Mouse (Mus musculus) cerebellum, postnatal 25 days (tissue): ENCODE measurements around the gene Wdr62.

ENCODE experiments used
- DNase-seq, 2 experiments: peaks; one replicate each; pipeline ENCODE4 v3.0.0; 2021; ENCODE audit warnings: mixed read lengths in 2 of 2

Gene Wdr62

GRCm38 (mm10) chr7:30279951-30280669 lies at the start of gene Wdr62, which contains the start of gene Thap8:
Gene Wdr62, minus strand, starts transcription at chr7:30280419.
Gene Thap8, plus strand, starts transcription at chr7:30280094.
- peak; percentile 91 to 94 for DNase-seq

GRCm38 (mm10) chr7:30328379-30328778 lies 48.2 kb upstream of the Wdr62 start:
- no peak for DNase-seq

GRCm38 (mm10) chr7:30327140-30327539 lies 46.9 kb upstream of the Wdr62 start:
- peak; percentile 98 for DNase-seq

GRCm38 (mm10) chr7:30326427-30326826 lies 46.2 kb upstream of the Wdr62 start:
- no peak for DNase-seq

GRCm38 (mm10) chr7:30325364-30325763 lies 45.1 kb upstream of the Wdr62 start:
- DNase-seq, result peak in 1 of 2 experiments; percentile 72

- DNase-seq, result peak in 1 of 2 experiments; percentile 17
Observed at GRCm38 (mm10) chr7:30324300-30324944, 44.2 kb upstream of the Wdr62 start.

GRCm38 (mm10) chr7:30323795-30324194 lies 43.6 kb upstream of the Wdr62 start, which contains the start of gene Sdhaf1:
Gene Sdhaf1, minus strand, starts transcription at chr7:30323895.
- DNase-seq, result no peak

GRCm38 (mm10) chr7:30322865-30323264 lies 42.6 kb upstream of the Wdr62 start:
- DNase-seq, result no peak

GRCm38 (mm10) chr7:30322285-30322667 lies 42.1 kb upstream of the Wdr62 start:
- peak; percentile 97 to 99 for DNase-seq

GRCm38 (mm10) chr7:30321539-30322284 lies 41.5 kb upstream of the Wdr62 start, which contains the start of gene E130208F15Rik:
Gene E130208F15Rik, plus strand, starts transcription at chr7:30321740.
- DNase-seq, result peak; percentile 77 to 83

- DNase-seq, result peak; percentile 6 to 12
Observed at GRCm38 (mm10) chr7:30320946-30321345, 40.7 kb upstream of the Wdr62 start.

- no peak for DNase-seq
Observed at GRCm38 (mm10) chr7:30318142-30318541, 37.9 kb upstream of the Wdr62 start.

- DNase-seq, result peak in 1 of 2 experiments; percentile 19
Observed at GRCm38 (mm10) chr7:30315559-30316529, 35.6 kb upstream of the Wdr62 start.

GRCm38 (mm10) chr7:30314721-30315155 lies 34.5 kb upstream of the Wdr62 start, which contains the start of gene Syne4:
Gene Syne4, plus strand, starts transcription at chr7:30314807.
- peak; percentile 56 to 65 for DNase-seq

- peak in 1 of 2 experiments; percentile 27 for DNase-seq
Observed at GRCm38 (mm10) chr7:30313666-30314320, 33.6 kb upstream of the Wdr62 start.

GRCm38 (mm10) chr7:30310136-30310535 lies 29.9 kb upstream of the Wdr62 start:
- DNase-seq, result no peak

- DNase-seq, result peak in 1 of 2 experiments; percentile 21
Observed at GRCm38 (mm10) chr7:30309395-30310129, 29.3 kb upstream of the Wdr62 start.

- peak; percentile 92 to 94 for DNase-seq
Observed at GRCm38 (mm10) chr7:30308076-30309005, 28.1 kb upstream of the Wdr62 start, which contains the start of gene Alkbh6. Gene Alkbh6, plus strand, starts transcription at chr7:30308717.
